Mouse (Mus musculus): Measurements from ENCODE around the gene Rnf19b.

Rnf19b gene

DNA sequence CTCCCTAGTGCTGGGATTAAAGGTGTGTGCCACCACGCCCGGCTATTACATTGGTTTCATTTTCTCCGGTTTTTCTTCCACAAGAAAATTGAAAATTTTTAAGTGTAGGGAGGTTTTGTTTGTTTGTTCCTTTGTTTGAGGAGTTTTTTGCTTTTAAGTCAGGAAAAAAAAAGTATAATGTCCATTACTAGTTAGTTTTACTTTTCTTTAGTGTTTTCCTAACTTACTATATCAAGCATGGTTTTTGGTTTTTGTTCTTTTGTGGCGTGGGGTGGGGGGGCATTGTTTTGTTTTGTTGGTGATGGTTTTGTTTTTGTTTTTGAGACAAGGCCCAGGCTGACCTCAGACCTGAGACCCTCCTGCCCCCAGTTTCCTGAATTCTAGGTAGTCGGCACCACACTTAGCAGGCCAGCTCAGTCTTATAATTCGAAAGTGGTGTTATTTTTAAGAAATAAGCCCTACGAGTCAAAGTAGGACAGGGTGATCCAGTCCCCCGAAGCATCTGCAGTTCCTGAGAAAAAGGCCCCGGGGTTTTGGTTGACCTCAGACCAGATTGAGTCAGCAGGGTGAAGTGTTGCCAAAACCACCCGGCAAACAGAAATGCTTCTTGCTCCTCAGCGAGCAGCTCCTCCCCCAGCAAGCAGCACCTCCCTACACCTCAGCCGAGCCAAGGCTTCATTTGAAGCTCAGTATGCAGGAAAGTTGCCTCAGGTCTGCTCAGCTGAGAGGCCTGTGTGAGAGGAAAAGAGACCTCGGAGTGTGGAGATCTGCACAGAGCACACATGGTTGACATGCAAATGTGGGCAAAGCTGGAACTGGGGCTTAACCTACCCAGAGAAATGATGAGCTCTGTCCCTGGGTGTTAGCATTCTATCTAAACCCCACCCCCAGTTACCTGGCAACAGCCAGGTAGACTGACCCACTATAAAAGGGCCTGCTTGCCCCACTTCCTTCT is 23.1 kb upstream of the Rnf19b start:
- DNase-seq: peak; percentile 87

- DNase-seq: no peak
Observed at GRCm38 (mm10) chr4:129035851-129036445, 22.1 kb upstream of the Rnf19b start.

DNA sequence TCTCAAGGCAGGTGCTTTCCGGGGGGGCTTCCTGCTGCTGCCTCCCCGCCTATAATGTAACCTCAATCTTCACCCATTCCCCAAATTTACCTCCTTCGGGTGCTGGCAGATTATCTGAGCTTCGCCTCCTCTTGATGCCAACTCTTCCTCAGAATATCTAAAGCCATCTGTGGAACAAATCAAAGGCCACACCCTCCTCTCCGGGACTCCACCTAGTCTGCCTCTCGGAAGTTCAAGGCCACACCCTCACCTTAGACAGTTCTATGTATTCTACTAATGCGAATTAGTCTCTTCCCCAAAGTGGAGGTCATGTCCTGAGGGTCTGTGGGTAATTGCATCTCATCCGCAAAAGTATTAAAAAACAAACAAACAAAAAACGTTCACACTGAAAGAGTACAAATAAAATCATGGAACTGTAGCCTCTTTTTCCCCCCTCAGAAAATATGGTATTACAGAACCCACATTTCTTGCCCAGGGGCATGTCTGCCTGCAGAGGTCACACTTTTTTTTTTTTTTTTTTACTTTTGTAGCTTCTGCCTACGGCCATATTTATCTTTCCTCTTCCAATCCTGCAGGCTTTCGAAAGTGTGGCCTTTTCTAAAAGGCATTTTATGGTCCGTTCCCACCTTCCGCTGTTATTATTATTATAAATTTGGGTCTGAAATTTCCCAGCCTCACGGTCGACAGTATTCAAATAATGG is 10.2 kb upstream of the Rnf19b start:
- no peak for DNase-seq

GRCm38 (mm10) chr4:129048501-129049305 is 9.4 kb upstream of the Rnf19b start:
- no peak for DNase-seq

DNA sequence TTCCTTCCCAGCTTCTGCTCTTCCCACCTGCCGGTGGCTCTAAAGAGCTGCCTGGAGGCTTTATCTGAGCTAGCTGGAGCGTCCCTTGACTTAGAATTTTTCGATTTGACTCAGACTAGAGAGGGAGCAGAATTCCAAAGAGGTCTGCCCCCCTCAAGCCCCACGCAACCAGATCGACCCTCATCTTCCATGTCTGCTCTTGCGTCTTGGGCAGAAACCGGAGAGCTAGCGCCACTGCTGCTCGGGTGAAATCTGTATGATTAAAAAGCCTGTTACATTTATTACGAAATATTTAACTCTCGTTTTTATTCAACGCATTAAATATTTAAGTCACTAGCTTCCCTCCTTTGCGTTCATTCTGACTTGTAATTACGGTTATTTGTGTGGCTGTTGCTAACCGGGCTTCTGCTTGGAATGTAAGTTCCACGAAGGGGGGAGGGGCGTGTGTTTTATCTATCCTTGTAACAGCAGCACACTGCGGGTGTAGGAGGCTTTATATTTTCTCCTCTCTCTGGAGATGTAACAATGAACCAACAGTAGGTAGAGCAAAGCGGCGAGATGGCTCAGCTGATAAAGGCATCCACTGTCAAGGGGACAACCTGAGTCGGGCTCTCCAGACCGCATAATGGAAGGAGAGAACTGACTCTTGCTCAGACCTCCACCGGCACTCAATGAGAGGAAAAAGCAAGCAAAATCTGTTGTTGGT is 8.6 kb upstream of the Rnf19b start:
- no peak for DNase-seq

DNA sequence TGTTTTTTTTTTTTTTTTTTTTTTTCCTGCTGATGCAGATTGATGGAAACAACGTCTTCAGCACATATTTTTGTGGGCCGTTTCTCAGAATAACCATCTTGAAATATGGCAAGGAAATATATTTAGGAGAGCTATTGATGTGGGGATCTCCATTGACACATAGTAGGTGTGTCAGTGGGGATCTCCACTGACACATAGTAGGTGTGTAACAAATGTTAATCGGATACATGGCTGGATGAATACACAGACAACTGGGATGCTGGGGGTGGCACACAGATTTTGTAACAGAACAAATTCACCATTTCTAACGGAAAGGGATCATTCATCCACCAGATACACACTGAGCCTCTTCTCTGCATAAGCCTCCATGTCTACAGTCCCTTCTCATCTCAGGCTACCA is 7.7 kb upstream of the Rnf19b start:
- no peak for DNase-seq

- no peak for DNase-seq
Observed at GRCm38 (mm10) chr4:129050901-129051417, 7.1 kb upstream of the Rnf19b start.

GRCm38 (mm10) chr4:129051461-129052183 is 6.4 kb upstream of the Rnf19b start:
- DNase-seq: no peak

DNA sequence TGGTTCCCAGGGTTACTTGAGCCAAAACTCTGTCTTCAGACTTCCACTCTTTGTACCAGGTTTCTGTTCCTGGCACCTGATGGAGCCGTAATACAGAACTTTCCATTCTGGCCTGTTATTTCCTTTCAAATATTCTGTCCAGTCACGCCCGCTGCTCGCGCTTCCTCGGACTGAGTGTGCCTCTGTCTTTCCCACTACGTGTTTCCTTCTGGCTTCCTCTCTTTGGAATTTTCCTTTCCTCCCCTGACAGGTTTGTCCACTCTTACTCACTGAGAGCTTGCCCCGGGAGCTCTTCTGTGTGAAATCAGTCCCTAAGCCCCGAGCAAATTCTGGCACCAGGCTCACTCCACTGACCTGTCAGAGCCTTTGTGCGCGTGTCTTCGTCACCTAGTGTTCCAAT is 3.3 kb upstream of the Rnf19b start:
- no peak for DNase-seq

DNA sequence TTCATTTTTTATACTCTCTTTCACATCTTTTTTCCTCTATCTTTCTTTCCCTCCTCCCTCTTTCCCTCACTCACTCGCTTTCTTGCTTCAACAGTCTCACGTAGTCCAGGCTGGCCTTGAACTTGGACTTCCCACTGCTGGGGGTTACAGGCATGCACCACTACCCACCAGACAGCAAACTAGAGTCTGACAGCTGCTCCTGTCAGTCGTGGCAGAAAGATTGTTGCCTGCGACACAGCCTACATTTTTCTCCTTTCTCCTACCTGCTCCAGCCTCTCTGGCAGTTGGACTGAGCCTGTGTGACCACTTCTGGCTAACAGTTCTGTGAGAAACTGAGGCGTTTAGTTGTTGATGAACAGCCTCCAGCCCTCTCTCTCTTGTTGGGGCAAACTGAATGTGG is 2.5 kb upstream of the Rnf19b start:
- DNase-seq: no peak

DNA sequence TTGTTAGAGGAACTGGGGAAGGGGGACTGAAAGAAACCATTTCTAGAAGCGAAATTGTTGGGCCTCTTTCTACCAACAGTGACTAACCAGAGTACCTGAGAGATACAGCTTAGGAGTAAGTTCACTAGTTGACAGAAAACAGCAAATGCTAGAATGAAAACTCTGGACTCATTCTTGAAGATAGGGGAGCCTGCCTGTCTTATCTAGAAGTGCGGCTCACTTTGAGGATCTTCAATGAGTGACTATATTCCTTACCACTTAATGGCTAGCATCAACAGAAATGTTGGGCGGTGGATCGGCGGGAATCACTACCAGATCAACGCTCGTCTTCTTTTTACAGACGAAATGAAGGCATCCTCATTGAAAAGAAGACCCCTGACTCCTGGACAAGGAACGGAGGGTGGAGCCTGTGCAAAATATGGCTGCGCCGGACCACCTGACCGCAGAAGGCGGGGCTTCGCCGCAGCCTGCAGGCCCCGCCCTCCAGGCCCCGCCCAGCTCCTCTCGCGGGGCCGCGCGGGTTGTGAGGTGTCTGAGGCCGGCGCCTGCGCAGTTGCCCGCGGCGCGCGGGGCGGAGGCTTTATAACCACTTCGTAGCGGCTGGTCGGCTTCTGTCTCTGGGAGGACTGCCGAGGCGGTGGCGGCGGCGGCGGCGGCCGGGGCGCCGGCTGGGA is 401 bp upstream of the Rnf19b start:
- peak; percentile 97 for DNase-seq

GRCm38 (mm10) chr4:129059125-129059551 is 1.1 kb downstream of the Rnf19b start:
- peak; percentile 45 for DNase-seq

- peak; percentile 55 for DNase-seq
Observed at GRCm38 (mm10) chr4:129059922-129060321, 1.9 kb downstream of the Rnf19b start.

DNA sequence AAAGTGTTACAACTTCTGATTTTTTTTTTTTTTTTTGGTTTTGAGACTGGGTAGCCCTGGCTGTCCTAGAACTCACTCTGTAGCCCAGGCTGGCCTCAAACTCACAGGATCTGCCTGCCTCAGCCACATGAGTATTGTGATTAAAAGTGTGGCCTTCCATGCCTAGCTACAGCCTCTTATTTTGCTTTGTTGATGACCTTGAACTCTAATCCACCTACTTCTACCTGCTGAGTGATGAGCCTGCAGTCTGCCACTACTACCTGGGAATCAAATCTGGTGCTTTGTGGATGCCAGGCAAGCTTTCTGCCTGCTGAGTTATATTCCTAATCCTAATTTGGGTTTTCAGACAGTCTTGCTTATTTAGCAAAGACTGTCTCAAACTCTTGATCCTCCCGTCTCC is 3.4 kb downstream of the Rnf19b start:
- no peak for DNase-seq

- no peak for DNase-seq
Observed at GRCm38 (mm10) chr4:129062281-129063075, 4.4 kb downstream of the Rnf19b start.

DNA sequence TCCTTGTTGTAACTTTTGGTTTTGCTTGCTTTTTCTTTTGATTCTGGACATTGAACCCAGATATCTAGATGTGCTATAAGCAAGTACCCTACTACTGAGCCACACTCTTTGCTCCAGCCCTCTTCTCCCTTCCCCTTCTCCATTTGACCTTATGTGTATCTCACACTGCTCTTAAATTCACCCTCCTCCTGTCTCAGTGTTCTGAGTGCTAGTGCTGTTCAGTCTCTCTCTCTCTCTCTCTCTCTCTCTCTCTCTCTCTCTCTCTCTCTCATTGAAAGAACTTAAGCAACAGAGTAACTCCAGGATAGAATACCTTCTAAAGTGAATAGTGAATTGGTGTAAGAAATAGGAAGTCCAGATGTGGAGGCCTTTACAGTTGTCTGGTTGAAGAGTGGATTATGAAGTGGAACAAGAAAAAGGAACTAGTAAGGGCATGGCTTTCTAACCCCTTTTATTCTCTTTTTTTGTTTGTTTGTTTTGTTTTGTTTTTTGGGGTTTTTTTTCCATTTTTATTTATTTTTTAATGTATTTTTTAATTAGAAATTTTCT is 7.7 kb downstream of the Rnf19b start:
- DNase-seq: no peak

- no peak for DNase-seq
Observed at GRCm38 (mm10) chr4:129067638-129068415, 9.8 kb downstream of the Rnf19b start.

GRCm38 (mm10) chr4:129068848-129069247 is 10.8 kb downstream of the Rnf19b start:
- no peak for DNase-seq

DNA sequence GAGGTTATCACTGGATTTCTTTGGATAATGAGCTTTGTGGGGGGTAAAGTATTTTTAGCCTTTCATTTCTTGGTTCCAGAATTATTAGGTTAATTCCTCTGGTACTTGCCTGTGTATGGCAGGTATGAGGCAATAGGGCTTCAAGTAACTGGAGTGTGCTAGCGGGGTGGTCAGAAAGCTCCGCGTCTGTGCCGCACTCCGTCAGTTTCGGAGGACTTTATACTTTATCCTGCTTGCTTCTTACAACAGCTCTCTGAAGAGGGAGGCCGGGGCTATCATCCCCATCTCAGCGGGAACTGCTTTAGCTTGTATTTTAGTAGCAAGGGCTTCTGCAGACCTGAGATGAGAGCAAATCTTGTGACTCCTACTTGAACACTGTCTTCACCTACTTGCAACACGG is 21.1 kb downstream of the Rnf19b start:
- DNase-seq: no peak

Measured in kidney, adult 9 months (tissue).